Mouse (Mus musculus): ENCODE data around the gene Fblim1. TPM values are rescaled to one million over a fixed set of nuclear protein-coding genes. Genes with fewer than 3 reads are reported as not detected.

Gene Fblim1
- total and polyA plus RNA-seq, 2 experiments from 2014 or later = 57.5 to 61.5 TPM

GRCm38 (mm10) chr4:141534947-141535680 lies 70.8 kb downstream of the Fblim1 start:
- no peak for TF ChIP-seq EP300 (IDR thresholded peaks at IDR 0.05; ENCODE audit: low read depth)
- TF ChIP-seq CTCF (IDR thresholded peaks at IDR 0.05; ENCODE audit: low read depth) = peak; percentile 49
- H3K36me3 ChIP-seq (replicated peaks; ENCODE audit: control insufficient read depth, insufficient read depth, low read length) = no peaks in the 10 kb centered on the region; the same call in 1 of the 2 replicates
- DNase-seq (ENCODE audit: low spot score) (peak; percentile 55), ATAC-seq (ENCODE audit: insufficient read depth, low read depth) (no peak)
- H3K27ac ChIP-seq (ENCODE audit: low read depth) = peak overlapping the region; percentile 96
- peak overlapping the region; percentile 95 for H3K4me2 ChIP-seq (ENCODE audit: low read depth, low read length)
- H3K27me3 ChIP-seq (ENCODE audit: control insufficient read depth, insufficient read depth, low read length) = no peaks in the 10 kb centered on the region
- peaks cover 22% of the 10 kb centered on the region for H3K4me1 ChIP-seq (ENCODE audit: control insufficient read depth, insufficient read depth)
- H3K9ac ChIP-seq (replicated peaks; ENCODE audit: low read depth, low read length) = 0 out of 2 replicates have a peak overlapping the region, but pooled peaks have one; percentile 92
- peak overlapping the region; percentile 85 for H3K4me3 ChIP-seq (ENCODE audit: low read depth, low read length)
- 25% methylated on average over 9 of the region's 11 CpGs for WGBS
- no peaks in the 10 kb centered on the region for H3K9me3 ChIP-seq (replicated peaks; ENCODE audit: control insufficient read depth, low read length)

- Histone ChIP-seq H3K9ac (replicated peaks; ENCODE audit: low read depth, low read length) (no peak overlapping the region), H3K27me3 (ENCODE audit: control insufficient read depth, insufficient read depth, low read length) (no peaks in the 10 kb centered on the region), H3K4me1 (ENCODE audit: control insufficient read depth, insufficient read depth) (peaks cover 24% of the 10 kb centered on the region), H3K9me3 (replicated peaks; ENCODE audit: control insufficient read depth, low read length) (no peaks in the 10 kb centered on the region), H3K4me3 (ENCODE audit: low read depth, low read length) (no peak overlapping the region), H3K27ac (ENCODE audit: low read depth) (peak overlapping the region; percentile 19; the same call in 1 of the 2 replicates), H3K36me3 (replicated peaks; ENCODE audit: control insufficient read depth, insufficient read depth, low read length) (no peaks in the 10 kb centered on the region; the same call in 1 of the 2 replicates), H3K4me2 (ENCODE audit: low read depth, low read length) (no peak overlapping the region)
- WGBS = 79% methylated on average over 15 of the region's 15 CpGs
- DNase-seq (ENCODE audit: low spot score) (no peak), ATAC-seq (ENCODE audit: insufficient read depth, low read depth) (no peak)
- TF ChIP-seq CTCF (IDR thresholded peaks at IDR 0.05; ENCODE audit: low read depth) (no peak), EP300 (IDR thresholded peaks at IDR 0.05; ENCODE audit: low read depth) (no peak)
Observed at GRCm38 (mm10) chr4:141530979-141531378, 74.9 kb downstream of the Fblim1 start.

GRCm38 (mm10) chr4:141528938-141529337 lies 77.0 kb downstream of the Fblim1 start:
- DNase-seq (ENCODE audit: low spot score) (no peak), ATAC-seq (ENCODE audit: insufficient read depth, low read depth) (no peak)
- TF ChIP-seq CTCF (IDR thresholded peaks at IDR 0.05; ENCODE audit: low read depth) (peak; percentile 11; the same call in 1 of the 2 replicates), EP300 (IDR thresholded peaks at IDR 0.05; ENCODE audit: low read depth) (no peak)
- Histone ChIP-seq H3K4me3 (ENCODE audit: low read depth, low read length) (no peak overlapping the region), H3K4me1 (ENCODE audit: control insufficient read depth, insufficient read depth) (peaks cover 15% of the 10 kb centered on the region), H3K9ac (replicated peaks; ENCODE audit: low read depth, low read length) (no peak overlapping the region), H3K9me3 (replicated peaks; ENCODE audit: control insufficient read depth, low read length) (no peaks in the 10 kb centered on the region), H3K27ac (ENCODE audit: low read depth) (no peak overlapping the region), H3K27me3 (ENCODE audit: control insufficient read depth, insufficient read depth, low read length) (no peaks in the 10 kb centered on the region), H3K36me3 (replicated peaks; ENCODE audit: control insufficient read depth, insufficient read depth, low read length) (no peaks in the 10 kb centered on the region; the same call in 1 of the 2 replicates), H3K4me2 (ENCODE audit: low read depth, low read length) (no peak overlapping the region)
- 89% methylated on average over 11 of the region's 11 CpGs for WGBS

DNA sequence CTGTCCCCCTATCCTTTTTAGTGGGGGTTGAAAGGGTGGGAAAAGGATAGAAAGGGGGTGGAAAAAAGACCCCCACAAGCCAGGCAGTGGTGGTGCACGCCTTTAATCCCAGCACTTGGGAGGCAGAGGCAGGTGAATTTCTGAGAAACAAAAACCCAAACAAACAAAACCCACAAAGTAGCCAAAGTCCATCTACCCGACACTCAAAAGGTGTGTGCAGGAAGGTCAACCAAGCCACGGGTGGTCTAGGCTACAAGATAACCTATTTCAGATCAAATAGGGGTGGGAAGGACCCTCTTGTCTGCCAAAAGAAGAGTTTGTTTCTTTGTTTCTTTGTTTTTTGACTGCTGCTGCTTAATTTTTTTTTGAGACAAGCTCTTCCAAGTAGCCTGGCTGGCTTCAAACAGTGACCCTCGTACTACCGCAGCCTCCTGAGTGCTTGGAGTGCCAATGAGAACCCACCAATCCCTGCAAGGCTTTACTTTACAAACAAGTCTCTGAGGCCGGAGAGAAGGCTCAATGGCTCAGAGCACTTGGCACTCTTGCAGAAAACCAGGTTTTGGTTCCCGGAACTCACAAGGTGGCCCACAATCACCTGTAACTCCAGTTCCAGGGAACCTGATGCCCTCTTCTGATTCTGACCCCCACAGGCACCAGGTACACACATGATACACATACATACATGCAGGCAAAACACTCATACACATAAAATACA lies 78.8 kb downstream of the Fblim1 start:
- ATAC-seq (ENCODE audit: insufficient read depth, low read depth) = no peak
- H3K4me3 ChIP-seq (ENCODE audit: low read depth, low read length) = no peak overlapping the region
- H3K9me3 ChIP-seq (replicated peaks; ENCODE audit: control insufficient read depth, low read length) = no peaks in the 10 kb centered on the region
- H3K9ac ChIP-seq (replicated peaks; ENCODE audit: low read depth, low read length) = no peak overlapping the region
- H3K36me3 ChIP-seq (replicated peaks; ENCODE audit: control insufficient read depth, insufficient read depth, low read length) = peaks cover 1% of the 10 kb centered on the region
- no peaks in the 10 kb centered on the region for H3K27me3 ChIP-seq (ENCODE audit: control insufficient read depth, insufficient read depth, low read length)
- peaks cover 15% of the 10 kb centered on the region; the same call in 1 of the 2 replicates for H3K4me1 ChIP-seq (ENCODE audit: control insufficient read depth, insufficient read depth)
- H3K27ac ChIP-seq (ENCODE audit: low read depth) = no peak overlapping the region
- DNase-seq (ENCODE audit: low spot score) = no peak
- TF ChIP-seq EP300 (IDR thresholded peaks at IDR 0.05; ENCODE audit: low read depth) (no peak), CTCF (IDR thresholded peaks at IDR 0.05; ENCODE audit: low read depth) (no peak)
- no peak overlapping the region for H3K4me2 ChIP-seq (ENCODE audit: low read depth, low read length)
- WGBS = 54% methylated on average over 7 of the region's 7 CpGs

Other genes with a start within 250 kb of the Fblim1 start
- gene Fam131c, start 237.9 kb downstream of the Fblim1 start, total RNA-seq (2014; rRNA removed; ENCODE audit: low replicate concordance) = 2.2 TPM in 1 of 2 replicates, not detected in the other
- gene Fam131c, start 237.9 kb downstream of the Fblim1 start, polyA plus RNA-seq (2015; fragmentation: Nextera tagmentation; extraction: Ambion mirVana) = 0.14 and 0.20 TPM in 2 replicates
- not detected in 2 replicates for gene Clcnka, start 207.4 kb downstream of the Fblim1 start, total RNA-seq (2014; rRNA removed; ENCODE audit: low replicate concordance)
- not detected in 2 replicates for gene Clcnka, start 207.4 kb downstream of the Fblim1 start, polyA plus RNA-seq (2015; fragmentation: Nextera tagmentation; extraction: Ambion mirVana)
- 0.23 and 0.65 TPM in 2 replicates for gene Clcnkb, start 190.1 kb downstream of the Fblim1 start, total RNA-seq (2014; rRNA removed; ENCODE audit: low replicate concordance)
- 0.58 and 0.87 TPM in 2 replicates for gene Clcnkb, start 190.1 kb downstream of the Fblim1 start, polyA plus RNA-seq (2015; fragmentation: Nextera tagmentation; extraction: Ambion mirVana)
- 556 and 673 TPM in 2 replicates for gene Hspb7, start 185.3 kb downstream of the Fblim1 start, total RNA-seq (2014; rRNA removed; ENCODE audit: low replicate concordance)
- gene Hspb7, start 185.3 kb downstream of the Fblim1 start, polyA plus RNA-seq (2015; fragmentation: Nextera tagmentation; extraction: Ambion mirVana) = 195 and 203 TPM in 2 replicates
- gene Srarp, start 170.0 kb downstream of the Fblim1 start, total RNA-seq (2014; rRNA removed; ENCODE audit: low replicate concordance) = not detected in 2 replicates
- gene Srarp, start 170.0 kb downstream of the Fblim1 start, polyA plus RNA-seq (2015; fragmentation: Nextera tagmentation; extraction: Ambion mirVana) = not detected in 2 replicates
- gene Zbtb17, start 161.4 kb downstream of the Fblim1 start, total RNA-seq (2014; rRNA removed; ENCODE audit: low replicate concordance) = 28.1 and 32.7 TPM in 2 replicates
- gene Zbtb17, start 161.4 kb downstream of the Fblim1 start, polyA plus RNA-seq (2015; fragmentation: Nextera tagmentation; extraction: Ambion mirVana) = 16.2 and 18.1 TPM in 2 replicates
- 2.3 and 5.9 TPM in 2 replicates for gene Spen, start 67.5 kb downstream of the Fblim1 start, total RNA-seq (2014; rRNA removed; ENCODE audit: low replicate concordance)
- 4.3 and 4.9 TPM in 2 replicates for gene Spen, start 67.5 kb downstream of the Fblim1 start, polyA plus RNA-seq (2015; fragmentation: Nextera tagmentation; extraction: Ambion mirVana)
- gene Tmem82, start 12.5 kb upstream of the Fblim1 start, total RNA-seq (2014; rRNA removed; ENCODE audit: low replicate concordance) = 0.89 and 6.1 TPM in 2 replicates
- 6.8 and 7.3 TPM in 2 replicates for gene Tmem82, start 12.5 kb upstream of the Fblim1 start, polyA plus RNA-seq (2015; fragmentation: Nextera tagmentation; extraction: Ambion mirVana)
- gene Slc25a34, start 17.7 kb upstream of the Fblim1 start, total RNA-seq (2014; rRNA removed; ENCODE audit: low replicate concordance) = 12.8 and 56.2 TPM in 2 replicates
- gene Slc25a34, start 17.7 kb upstream of the Fblim1 start, polyA plus RNA-seq (2015; fragmentation: Nextera tagmentation; extraction: Ambion mirVana) = 17.9 and 20.6 TPM in 2 replicates
- gene Plekhm2, start 58.8 kb upstream of the Fblim1 start, total RNA-seq (2014; rRNA removed; ENCODE audit: low replicate concordance) = 43.3 and 52.9 TPM in 2 replicates
- gene Plekhm2, start 58.8 kb upstream of the Fblim1 start, polyA plus RNA-seq (2015; fragmentation: Nextera tagmentation; extraction: Ambion mirVana) = 5.6 and 7.0 TPM in 2 replicates
- 2.1 and 11.9 TPM in 2 replicates for gene Rsc1a1, start 79.5 kb upstream of the Fblim1 start, total RNA-seq (2014; rRNA removed; ENCODE audit: low replicate concordance)
- gene Rsc1a1, start 79.5 kb upstream of the Fblim1 start, polyA plus RNA-seq (2015; fragmentation: Nextera tagmentation; extraction: Ambion mirVana) = not detected in 2 replicates
- gene Ddi2, start 117.3 kb upstream of the Fblim1 start, total RNA-seq (2014; rRNA removed; ENCODE audit: low replicate concordance) = 28.2 and 32.8 TPM in 2 replicates
- gene Ddi2, start 117.3 kb upstream of the Fblim1 start, polyA plus RNA-seq (2015; fragmentation: Nextera tagmentation; extraction: Ambion mirVana) = 10.9 and 11.5 TPM in 2 replicates
- 1.5 TPM in 1 of 2 replicates, not detected in the other for gene Agmat, start 140.6 kb upstream of the Fblim1 start, total RNA-seq (2014; rRNA removed; ENCODE audit: low replicate concordance)
- 0.82 and 1.1 TPM in 2 replicates for gene Agmat, start 140.6 kb upstream of the Fblim1 start, polyA plus RNA-seq (2015; fragmentation: Nextera tagmentation; extraction: Ambion mirVana)
- gene Dnajc16, start 184.8 kb upstream of the Fblim1 start, total RNA-seq (2014; rRNA removed; ENCODE audit: low replicate concordance) = 10.2 and 12.3 TPM in 2 replicates
- 3.7 and 4.5 TPM in 2 replicates for gene Dnajc16, start 184.8 kb upstream of the Fblim1 start, polyA plus RNA-seq (2015; fragmentation: Nextera tagmentation; extraction: Ambion mirVana)
- gene Casp9, start 187.5 kb upstream of the Fblim1 start, total RNA-seq (2014; rRNA removed; ENCODE audit: low replicate concordance) = 26.0 and 26.2 TPM in 2 replicates
- gene Casp9, start 187.5 kb upstream of the Fblim1 start, polyA plus RNA-seq (2015; fragmentation: Nextera tagmentation; extraction: Ambion mirVana) = 11.9 and 12.8 TPM in 2 replicates
- gene Cela2a, start 220.1 kb upstream of the Fblim1 start, total RNA-seq (2014; rRNA removed; ENCODE audit: low replicate concordance) = 2.1 TPM in 1 of 2 replicates, not detected in the other
- 0.20 and 0.21 TPM in 2 replicates for gene Cela2a, start 220.1 kb upstream of the Fblim1 start, polyA plus RNA-seq (2015; fragmentation: Nextera tagmentation; extraction: Ambion mirVana)
- gene Ctrc, start 240.3 kb upstream of the Fblim1 start, total RNA-seq (2014; rRNA removed; ENCODE audit: low replicate concordance) = not detected in 2 replicates
- not detected in 2 replicates for gene Ctrc, start 240.3 kb upstream of the Fblim1 start, polyA plus RNA-seq (2015; fragmentation: Nextera tagmentation; extraction: Ambion mirVana)

Data from heart, postnatal 0 days (tissue).